Mouse (Mus musculus) thymus, postnatal 25 days (tissue): Measurements from ENCODE around the gene Ryr1.
"Not testable (repeated sequence)": the region's sequence is repeated elsewhere in the genome, so short reads cannot be mapped to it uniquely, and the experiment has no call there.

Source experiments
- DNase-seq: peaks from one replicate; pipeline ENCODE4 v3.0.0; 2022

Gene Ryr1

DNA sequence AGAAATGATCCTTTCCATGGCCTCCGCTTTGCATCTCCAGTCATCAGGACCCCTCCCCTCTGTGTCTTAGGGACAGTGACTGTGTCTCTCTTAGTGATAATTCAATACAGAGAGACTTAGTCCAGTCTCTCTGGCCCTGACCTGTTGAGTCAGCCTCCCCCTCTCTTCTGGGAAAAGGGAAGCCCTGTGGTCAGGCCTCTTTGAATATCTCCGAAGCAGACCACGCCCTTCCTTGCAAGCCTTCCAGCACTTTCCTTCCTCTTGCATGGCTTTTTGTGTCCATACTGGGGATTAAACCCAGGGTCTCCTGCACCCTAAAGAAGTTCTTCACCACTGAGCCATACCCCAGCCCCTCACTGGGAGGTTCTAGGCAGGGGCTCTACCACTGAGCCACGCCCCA is 19.0 kb upstream of the Ryr1 start:
- DNase-seq, result no peak

- peak; percentile 62 for DNase-seq
Measured at GRCm38 (mm10) chr7:29141416-29141815, 16.4 kb upstream of the Ryr1 start.

- not testable (repeated sequence) for DNase-seq
Measured at GRCm38 (mm10) chr7:29139237-29139636, 14.3 kb upstream of the Ryr1 start.

DNA sequence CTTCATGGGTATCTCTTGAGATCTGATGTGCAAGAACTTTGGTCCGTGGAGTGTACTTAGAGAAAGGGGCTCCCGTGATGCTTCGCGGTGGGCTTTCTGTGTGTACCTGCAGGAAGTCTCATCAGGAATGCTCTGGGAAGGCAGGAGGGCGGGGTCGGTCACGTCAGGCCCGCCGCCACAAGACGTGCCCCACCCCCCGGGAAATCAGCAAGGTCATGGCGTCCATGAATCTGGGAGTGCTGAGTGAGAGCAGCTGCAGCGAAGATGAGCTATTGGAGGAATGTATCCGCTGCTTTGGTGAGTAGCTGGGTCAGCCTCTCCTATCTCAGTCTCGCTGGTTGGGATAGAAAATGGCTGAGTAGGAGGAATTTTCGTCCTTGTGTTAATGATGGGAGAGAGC is 12.4 kb upstream of the Ryr1 start:
- DNase-seq, result no peak

DNA sequence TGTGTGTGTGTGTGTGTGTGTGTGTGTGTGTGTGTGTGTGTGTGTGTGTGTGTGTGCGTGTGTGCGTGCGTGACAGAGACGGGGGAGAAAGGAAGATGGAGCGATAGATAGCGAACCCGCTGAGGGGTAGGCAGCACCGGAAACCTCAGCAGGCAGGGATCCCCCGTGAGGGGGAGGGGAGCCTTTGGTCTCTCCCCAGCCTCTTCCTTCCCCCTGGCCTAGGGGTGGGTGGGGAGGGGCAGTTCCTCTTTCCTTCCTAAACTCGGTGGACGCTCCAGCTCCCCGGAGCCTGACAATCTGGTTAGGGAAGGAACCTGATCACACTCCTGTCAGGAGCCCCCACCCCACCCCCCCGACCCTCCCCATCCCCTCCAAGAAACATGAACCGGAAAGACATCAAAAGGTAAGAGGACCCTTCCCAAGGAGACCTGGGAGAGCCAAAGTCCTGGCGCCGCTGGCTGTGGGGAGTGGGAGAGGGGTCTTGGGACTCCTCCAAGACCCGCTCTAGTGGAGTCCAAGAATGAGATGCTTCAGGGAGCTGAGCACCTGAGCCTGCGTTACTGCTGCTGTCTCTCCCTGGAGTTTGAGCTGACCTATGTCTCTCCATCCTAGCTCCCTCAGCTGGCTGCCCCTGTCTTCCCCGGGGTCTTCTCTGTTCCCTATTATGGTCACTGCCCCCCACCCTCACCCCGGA is 9.9 kb upstream of the Ryr1 start, which contains the start of gene Rasgrp4:
Gene Rasgrp4 (plus strand): TSS at position 159 of the 694 bp plus-strand sequence.
- DNase-seq, result peak; percentile 91

DNA sequence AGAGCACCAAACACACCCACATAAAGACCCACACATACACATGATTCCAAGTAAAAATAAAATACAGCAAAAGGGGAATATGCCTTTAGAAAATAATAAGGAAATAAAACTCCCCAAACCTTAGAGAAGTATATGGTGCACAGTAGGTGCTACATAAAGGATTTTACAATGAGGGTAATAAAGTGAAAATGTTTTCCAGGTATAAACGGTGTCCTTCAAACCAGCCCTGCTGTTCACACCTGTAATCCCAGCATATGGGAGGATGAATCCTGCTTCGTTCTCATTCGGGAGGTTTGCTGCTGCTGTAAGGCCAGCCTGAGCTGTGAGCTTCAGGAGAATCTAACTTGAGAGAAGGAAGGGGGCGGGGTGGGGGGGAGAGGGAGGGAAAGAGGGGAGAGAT is 9.3 kb upstream of the Ryr1 start:
- DNase-seq, result peak; percentile 35

DNA sequence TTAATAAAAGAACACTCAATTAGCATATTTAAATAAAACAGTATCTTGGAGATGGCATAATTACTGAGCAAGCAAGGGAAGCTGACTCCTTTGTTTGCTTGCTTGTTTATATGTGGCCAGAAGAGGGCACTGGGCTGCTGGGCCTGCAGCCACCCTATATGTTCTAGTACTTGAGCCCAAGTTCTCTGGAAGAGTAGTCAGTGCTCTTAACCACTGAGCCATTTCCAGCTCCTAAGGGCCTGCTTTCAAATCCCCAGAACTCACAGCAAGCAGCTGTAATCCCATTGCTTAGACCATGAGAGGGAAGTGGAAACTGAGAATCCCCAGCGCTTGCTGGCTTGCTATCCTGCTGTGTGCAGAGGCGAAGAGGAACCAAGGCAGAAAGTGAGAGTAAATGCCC is 3.7 kb upstream of the Ryr1 start:
- DNase-seq, result peak; percentile 45

GRCm38 (mm10) chr7:29126173-29126915 is 1.4 kb upstream of the Ryr1 start:
- DNase-seq, result peak; percentile 88

DNA sequence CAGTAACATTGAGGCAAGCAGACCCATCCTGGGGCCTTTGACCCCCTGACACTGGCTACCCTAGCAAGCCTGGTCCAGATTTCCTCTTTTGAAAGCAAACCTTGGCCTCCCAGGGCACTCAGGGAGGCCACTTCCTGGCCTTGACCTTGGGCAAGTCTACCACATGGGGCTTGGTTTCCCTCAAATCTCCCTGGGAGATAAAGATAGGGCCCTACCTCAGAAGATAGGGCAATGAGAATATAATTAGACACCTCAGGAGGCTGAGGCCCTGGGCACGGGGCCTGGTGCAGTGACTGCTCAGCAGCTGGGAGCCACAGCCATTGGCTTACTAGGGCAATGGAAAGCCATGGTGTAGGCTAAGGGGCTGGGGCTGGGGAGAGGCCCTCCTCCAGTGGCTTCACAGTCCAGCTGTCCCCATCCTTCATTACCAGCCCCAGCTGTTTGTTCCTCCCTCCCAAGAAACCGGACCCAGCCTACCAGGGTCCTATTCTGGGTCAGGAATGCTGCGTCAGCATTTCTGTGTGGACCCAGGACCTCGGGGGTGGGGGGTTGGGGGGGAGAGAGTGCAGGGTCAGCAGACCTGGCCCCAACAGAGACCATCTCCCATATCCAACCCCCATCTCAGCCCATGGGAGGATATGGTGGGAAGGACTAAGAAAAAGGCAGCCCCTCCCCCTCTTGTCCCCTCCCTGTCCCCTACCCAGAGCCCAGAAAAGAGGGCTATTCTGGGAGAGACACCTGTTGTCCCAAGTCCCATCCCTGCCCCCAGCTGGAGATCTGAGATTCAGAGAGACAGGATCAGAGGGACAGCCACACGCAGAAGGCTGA is 1.2 kb downstream of the Ryr1 start:
- DNase-seq, result no peak

- no peak for DNase-seq
Measured at GRCm38 (mm10) chr7:29122821-29123220, 2.2 kb downstream of the Ryr1 start.

DNA sequence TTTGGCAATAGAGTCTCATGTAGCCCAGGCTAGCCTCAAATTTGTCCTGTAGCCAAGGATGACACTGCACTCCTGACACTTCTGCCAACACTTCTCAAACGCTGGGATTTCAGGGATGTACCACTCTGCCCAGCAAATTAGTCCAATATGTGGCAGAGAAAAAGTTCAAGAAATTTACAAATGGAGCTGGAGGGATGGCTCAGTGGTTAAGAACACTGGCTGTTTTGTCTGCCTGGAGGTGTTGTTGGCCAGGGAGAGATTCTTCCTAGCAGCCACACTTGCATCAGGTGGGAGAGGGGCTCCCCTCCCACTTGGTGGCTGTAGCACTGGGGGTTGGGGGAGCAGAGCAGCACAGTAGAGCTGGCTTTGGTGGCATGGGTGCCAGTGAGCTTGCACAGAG is 5.5 kb downstream of the Ryr1 start:
- DNase-seq, result no peak

- DNase-seq, result no peak
Measured at GRCm38 (mm10) chr7:29118142-29118851, 6.7 kb downstream of the Ryr1 start.

- DNase-seq, result peak; percentile 46
Measured at GRCm38 (mm10) chr7:29108992-29109955, 15.7 kb downstream of the Ryr1 start.

GRCm38 (mm10) chr7:29101286-29102017 is 23.5 kb downstream of the Ryr1 start:
- no peak for DNase-seq

GRCm38 (mm10) chr7:29097131-29097530 is 27.8 kb downstream of the Ryr1 start:
- DNase-seq, result no peak

- DNase-seq, result no peak
Measured at GRCm38 (mm10) chr7:29088817-29089216, 36.2 kb downstream of the Ryr1 start.

- no peak for DNase-seq
Measured at GRCm38 (mm10) chr7:29086902-29087301, 38.1 kb downstream of the Ryr1 start.

DNA sequence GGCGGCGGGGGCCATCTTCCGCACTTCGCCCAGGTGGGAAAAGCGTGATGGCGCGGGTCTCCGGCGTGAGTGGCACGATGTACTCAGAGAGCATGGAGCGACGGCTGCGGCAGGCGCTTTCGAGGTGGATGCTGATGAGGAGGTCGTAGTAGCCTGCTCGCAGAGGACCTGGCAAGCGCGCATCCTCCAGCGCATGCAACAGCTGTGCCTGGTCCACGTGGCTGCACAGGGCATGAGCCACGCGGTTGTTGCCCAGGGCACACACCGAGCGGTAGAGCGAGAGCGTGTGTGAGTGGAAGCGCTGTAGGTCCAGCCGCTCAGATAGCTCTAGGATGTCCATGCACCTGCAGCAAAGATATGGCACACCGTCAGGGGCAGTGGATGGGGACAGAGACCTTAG is 39.0 kb downstream of the Ryr1 start:
- no peak for DNase-seq

GRCm38 (mm10) chr7:29084411-29084810 is 40.6 kb downstream of the Ryr1 start:
- DNase-seq, result no peak

- no peak for DNase-seq
Measured at GRCm38 (mm10) chr7:29079419-29079950, 45.5 kb downstream of the Ryr1 start.

DNA sequence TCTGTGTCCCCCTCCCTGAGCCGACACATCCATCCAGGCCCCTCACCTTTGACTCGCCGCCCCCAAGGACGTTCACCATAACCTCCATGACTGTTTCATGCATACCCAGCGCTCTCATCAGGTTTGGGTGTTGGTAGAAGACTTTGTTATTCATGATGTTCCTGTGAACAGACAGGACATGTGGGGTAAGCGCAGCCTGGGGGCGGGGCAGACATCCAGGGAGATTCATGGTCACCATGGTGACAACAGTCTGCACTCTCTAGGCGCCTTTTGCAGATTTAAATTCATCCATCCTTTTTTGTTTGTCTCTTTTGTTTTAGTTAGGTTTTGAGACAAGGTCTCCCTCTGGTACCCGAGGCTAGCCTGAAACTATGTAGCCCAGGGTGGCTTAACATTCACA is 48.0 kb downstream of the Ryr1 start:
- no peak for DNase-seq
